Mouse (Mus musculus) splenic B cell, adult 2 months (primary cell): ENCODE measurements around the gene Ddx19b.
"Not testable (repeated sequence)": the region's sequence is repeated elsewhere in the genome, so short reads cannot be mapped to it uniquely, and the experiment has no call there.

Experiments
- DNase-seq: peaks from one replicate; pipeline ENCODE4 v3.0.0-alpha.2; 2011; ENCODE audit warnings: low read depth, low spot score
- H3K27me3 ChIP-seq: 2 replicates; pipeline ENCODE4 v1.6.1; 2012; ENCODE audit warnings: mild to moderate bottlenecking, low read length, moderate library complexity, mixed read lengths; ENCODE audit not compliant: control insufficient read depth, poor library complexity, insufficient read depth, severe bottlenecking
- H3K36me3 ChIP-seq: 2 replicates; pipeline ENCODE4 v1.6.1; 2012; ENCODE audit warnings: mild to moderate bottlenecking, low read length, moderate library complexity, mixed read lengths; ENCODE audit not compliant: control insufficient read depth, poor library complexity, insufficient read depth, severe bottlenecking

Gene Ddx19b

DNA sequence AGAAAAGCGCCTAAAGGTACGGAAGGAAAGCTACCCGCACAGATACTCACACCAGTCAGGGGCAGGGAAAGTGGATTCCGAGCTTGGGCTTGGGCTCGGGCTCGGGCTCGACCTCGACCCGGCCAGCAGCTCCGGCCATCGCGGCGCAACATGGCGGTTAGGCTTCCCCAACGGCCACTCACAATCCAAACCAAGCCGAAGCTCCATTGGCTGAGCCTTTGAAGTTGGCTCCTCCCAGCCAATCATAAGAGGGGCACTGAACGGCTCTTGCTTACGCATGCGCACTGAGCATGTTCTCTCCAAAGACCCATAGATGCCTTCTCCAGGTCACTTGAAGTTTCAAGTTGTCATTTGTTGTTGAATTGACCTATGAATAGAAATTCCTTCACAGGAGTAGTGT lies at the start of gene Ddx19b:
Gene Ddx19b, minus strand, starts transcription at position 180 of the 400 bp plus-strand sequence.
- H3K27me3 ChIP-seq, result no peaks in the 10 kb centered on the region
- DNase-seq, result no peak
- H3K36me3 ChIP-seq, result no peaks in the 10 kb centered on the region

DNA sequence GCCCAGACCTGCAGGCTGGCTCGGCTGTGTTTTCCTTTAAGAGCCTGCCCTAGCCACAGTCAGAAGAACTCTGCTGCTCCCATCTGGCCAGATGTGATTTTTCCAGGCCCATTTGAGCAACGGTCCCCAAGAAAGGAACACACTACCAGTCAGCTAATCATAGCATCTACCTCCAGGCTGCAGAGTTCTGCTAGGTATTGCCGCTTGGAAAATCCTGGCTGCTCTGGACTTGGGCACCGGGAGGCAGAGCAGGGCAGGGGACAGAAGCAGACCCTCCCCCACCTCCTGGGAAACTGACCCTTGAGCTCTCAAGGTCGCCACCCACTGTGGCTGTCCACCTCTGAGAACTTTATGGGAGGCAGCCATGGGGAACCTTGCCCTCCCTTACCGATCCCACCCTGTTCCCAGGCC lies 48.3 kb upstream of the Ddx19b start:
- Histone ChIP-seq H3K36me3 (no peaks in the 10 kb centered on the region), H3K27me3 (no peaks in the 10 kb centered on the region)
- no peak for DNase-seq

DNA sequence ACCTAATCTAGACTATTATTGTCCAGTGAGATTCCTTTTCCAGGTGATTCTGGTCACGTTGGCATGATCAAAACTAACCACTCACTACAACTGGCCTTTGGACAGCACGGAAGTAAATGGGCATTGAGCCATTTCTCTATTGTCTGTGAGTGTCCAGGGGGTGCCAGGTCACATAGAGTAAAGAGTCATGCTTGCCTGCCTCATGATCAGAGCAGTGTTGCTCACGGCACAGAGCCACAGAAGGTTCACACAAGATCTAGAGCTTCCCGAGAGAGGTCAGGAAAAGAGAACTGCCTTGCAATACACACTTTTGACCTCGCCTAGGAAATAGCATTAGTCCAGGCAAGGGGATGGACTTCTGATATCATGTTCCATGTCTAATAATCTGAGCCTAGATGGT lies 47.9 kb upstream of the Ddx19b start:
- Histone ChIP-seq H3K36me3 (no peaks in the 10 kb centered on the region), H3K27me3 (no peaks in the 10 kb centered on the region)
- DNase-seq, result no peak

DNA sequence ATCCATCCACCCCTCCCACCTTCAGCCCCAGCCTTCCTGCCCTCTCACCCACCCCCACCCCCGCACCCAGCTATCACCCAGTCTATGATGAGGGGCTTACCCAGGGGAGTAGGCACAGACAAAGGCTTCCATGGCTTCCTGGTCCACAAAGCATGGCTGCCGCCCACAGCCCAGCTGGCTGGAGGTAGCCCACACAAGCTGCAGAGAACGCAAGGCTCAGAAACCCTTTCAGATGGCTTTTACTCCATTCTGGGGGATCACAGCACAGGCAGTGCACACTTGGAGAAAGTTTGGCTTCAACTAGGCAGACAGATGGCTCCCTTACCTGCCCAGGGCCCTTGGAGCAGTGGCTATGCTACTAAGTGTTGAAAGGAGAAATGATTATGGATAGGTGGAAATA lies 44.4 kb upstream of the Ddx19b start:
- Histone ChIP-seq H3K27me3 (no peaks in the 10 kb centered on the region), H3K36me3 (no peaks in the 10 kb centered on the region)
- no peak for DNase-seq

DNA sequence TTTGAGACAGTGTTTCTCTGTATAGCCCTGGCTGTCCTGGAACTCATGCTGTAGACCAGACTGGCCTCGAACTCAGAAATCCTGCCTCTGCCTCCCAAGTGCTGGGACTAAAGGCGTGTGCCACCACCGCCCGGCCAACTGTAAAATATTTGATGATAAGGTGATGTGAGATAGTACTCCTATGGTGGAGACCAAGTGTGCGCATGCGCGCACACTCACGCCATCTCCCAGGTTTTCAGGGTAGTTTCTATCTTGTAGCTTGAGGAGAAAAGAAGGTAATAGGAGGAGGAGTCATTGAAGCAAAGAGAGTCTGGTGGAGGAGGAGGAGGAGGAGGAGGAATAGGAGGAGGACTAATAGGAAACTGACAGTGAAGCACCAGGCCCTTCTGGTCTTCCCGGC lies 37.1 kb upstream of the Ddx19b start:
- not testable (repeated sequence) for H3K36me3 ChIP-seq, DNase-seq, H3K27me3 ChIP-seq

DNA sequence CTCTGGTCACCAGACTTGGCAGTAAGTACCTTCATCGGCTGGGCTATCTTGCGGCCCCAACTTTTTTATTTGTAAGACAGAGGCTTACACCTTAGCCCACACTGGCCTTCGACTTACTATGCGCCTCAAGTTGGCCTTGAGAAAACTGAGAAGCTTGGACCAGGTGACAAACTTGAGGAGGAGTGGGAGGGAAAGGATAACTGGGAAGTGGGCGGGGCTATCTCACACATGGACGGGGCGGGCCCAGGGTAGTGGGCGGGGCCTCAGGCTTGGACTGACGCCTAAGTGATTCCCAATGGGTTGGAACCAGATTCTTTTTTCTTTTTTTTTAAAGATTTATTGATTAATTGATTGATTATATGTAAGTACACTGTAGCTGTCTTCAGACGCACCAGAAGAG lies 35.9 kb upstream of the Ddx19b start:
- DNase-seq, result no peak
- no peaks in the 10 kb centered on the region for H3K27me3 ChIP-seq
- no peaks in the 10 kb centered on the region; the same call in 1 of the 2 replicates for H3K36me3 ChIP-seq

DNA sequence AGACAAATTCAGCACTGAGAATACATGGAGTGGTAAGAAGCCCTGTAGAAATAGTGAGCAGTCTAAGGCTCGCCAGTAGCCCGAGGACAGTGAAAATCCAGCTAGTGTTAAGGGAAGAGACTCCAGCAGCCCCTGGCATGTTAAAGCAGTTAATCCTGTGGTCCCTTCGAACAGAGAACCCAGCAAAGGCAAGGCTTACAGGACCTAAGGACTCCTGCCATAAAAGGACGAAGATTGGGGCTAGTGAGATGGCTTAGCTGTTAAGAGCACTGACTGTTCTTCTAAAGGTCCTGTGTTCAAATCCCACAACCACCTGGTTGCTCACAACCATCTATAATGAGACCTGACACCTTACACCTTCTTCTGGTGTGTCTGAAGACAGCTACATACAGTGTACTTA lies 34.8 kb upstream of the Ddx19b start:
- Histone ChIP-seq H3K36me3 (no peaks in the 10 kb centered on the region; the same call in 1 of the 2 replicates), H3K27me3 (no peaks in the 10 kb centered on the region)
- no peak for DNase-seq

DNA sequence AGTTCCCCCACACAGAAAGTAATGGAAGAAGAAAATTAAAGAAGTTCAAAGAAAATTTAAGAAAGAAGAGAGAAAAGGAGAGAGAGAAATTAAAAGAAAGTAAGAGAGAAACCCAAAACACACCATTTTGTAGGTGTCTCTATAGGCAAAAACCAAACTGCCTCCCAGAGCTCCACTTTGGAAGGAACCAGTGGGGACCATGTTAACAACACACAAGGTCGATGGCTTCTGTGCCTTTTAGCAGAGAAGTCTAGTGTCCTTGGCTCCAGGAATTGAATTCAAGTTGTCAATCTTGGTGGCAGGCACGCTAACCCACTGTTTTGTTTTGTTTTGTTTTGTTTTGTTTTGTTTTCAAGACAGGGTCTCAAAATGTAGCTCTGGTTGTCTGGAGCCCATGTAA lies 31.3 kb upstream of the Ddx19b start:
- DNase-seq, result no peak
- no peaks in the 10 kb centered on the region for H3K36me3 ChIP-seq
- H3K27me3 ChIP-seq, result no peaks in the 10 kb centered on the region

DNA sequence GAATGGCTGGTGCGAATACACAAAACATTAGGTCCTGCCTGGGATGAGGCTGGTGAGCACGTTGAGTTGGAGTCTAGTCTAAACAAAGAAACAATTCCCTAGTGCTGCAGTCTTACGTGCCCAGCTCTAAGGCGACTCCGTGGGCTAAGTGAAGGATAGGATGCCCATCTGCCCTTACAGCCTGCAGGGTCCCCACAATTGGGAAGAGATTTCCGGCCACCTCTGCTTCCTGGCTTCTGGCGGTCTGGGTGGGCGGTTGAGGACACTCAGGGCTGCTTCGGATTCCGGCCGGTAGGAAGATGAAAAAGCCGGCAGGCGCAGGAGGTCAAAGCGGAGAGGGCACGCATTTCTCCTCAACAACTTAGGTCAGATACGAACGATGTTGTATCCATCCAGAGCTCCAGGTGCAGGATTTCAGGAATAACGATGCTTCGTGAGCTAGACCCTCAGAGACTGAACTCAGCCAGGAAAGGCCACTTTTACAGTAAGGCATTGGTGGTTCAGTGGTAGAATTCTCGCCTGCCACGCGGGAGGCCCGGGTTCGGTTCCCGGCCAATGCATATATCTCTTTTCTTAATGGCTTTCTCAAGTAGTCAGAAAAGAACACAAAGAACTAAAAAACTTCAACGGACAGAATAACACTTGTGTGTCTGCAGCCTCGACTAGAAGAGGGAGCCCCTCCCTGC lies 30.7 kb upstream of the Ddx19b start:
- peak; percentile 89 for DNase-seq
- H3K36me3 ChIP-seq, result no peaks in the 10 kb centered on the region
- H3K27me3 ChIP-seq, result no peaks in the 10 kb centered on the region

DNA sequence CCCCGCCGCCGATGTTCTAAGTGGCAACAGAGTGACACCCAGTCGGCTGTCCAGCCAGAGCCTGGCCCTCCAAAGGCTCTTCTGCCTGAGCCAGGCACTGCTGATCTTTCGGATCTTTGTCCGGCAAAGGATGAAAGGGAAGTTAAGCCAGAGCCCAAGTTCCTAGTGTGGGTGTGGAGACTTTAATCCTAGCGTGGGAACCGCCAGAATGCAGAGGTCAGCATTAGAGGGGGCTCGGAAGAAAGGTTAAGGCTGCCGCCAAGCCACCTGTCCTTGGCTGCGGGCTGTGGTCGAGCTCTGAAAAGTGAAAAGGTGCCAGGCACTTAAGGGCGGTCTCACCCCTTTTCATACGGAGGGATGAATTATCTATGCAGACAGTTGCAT lies 30.1 kb upstream of the Ddx19b start:
- DNase-seq, result no peak
- Histone ChIP-seq H3K36me3 (no peaks in the 10 kb centered on the region), H3K27me3 (no peaks in the 10 kb centered on the region)

DNA sequence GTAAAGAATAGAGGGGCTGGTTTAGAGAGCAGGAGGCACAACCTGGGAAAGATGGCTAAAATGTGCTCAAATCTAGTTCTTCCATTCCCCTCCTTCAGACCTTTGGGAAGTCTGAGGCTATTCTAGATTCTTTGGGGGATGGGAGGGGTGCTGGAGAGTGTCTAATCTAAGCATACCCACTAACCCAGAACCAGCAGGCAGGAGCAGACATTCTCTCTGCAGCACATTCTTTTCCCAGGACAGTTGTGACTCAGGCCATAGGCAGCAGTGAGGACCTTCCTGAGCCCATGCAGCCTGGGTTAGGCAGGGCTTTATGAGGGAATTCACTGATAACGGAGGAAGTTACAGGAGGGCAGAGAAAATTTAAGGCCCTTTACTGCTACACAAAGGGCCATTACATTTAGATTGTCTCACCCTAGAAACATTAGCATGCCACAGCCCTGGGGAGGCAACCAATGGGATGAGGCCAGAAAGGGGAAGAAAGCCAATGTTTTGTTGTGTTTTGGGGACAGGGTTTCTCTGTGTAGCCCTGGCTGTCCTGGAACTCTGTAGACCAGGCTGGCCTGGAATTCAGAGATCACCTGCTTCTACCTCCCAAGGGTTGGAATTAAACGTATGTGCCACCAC lies 27.5 kb upstream of the Ddx19b start:
- Histone ChIP-seq H3K27me3 (no peaks in the 10 kb centered on the region), H3K36me3 (no peaks in the 10 kb centered on the region; the same call in 1 of the 2 replicates)
- no peak for DNase-seq

DNA sequence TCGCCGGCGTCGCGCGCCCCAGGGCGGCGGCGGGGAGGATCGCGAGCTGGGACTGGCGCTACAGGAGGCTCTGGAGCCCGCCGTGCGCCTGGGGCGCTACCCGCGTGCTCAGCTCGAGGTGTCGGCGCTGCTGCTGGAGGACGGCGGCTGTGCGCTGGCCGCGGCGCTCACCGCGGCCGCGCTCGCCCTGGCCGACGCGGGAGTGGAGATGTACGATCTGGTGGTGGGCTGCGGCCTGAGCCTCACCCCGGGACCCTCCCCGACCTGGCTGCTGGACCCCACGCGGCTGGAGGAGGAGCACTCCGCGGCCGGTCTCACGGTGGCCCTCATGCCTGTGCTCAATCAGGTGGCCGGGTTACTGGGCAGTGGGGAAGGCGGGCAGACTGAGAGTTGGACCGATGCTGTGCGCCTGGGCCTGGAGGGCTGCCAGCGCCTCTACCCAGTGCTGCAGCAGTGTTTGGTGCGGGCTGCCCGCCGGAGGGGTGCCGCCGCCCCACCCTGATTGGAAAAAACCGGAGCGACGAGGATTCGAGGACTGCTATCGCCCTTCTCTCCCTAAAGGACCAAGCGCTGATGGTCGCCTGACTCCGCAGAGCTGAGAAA lies 25.2 kb upstream of the Ddx19b start:
- no peak for DNase-seq
- H3K27me3 ChIP-seq, result no peaks in the 10 kb centered on the region
- no peaks in the 10 kb centered on the region; the same call in 1 of the 2 replicates for H3K36me3 ChIP-seq

DNA sequence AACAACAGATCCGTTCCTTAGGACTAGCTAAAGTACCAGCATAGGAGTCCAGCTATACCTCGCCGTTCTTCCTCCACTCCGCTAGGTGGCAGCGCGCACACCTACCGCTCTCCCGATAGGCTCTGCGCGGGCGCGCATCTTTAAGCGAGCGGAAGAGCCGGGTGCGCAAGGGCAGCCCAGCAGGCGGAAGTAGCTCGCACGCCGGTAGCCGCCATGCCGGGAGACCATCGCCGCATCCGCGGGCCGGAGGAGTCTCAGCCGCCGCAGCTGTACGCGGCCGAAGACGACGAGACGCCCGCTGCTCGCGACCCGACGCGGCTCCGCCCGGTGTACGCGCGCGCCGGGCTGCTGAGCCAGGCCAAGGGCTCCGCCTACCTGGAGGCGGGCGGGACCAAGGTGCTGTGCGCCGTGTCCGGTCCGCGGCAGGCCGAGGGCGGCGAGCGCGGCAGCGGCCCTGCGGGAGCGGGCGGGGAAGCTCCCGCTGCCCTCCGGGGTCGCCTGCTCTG lies 24.7 kb upstream of the Ddx19b start, which contains the start of gene Exosc6:
Gene Exosc6, plus strand, starts transcription at position 182 of the 506 bp plus-strand sequence.
- Histone ChIP-seq H3K36me3 (no peaks in the 10 kb centered on the region; the same call in 1 of the 2 replicates), H3K27me3 (no peaks in the 10 kb centered on the region)
- peak; percentile 96 for DNase-seq

DNA sequence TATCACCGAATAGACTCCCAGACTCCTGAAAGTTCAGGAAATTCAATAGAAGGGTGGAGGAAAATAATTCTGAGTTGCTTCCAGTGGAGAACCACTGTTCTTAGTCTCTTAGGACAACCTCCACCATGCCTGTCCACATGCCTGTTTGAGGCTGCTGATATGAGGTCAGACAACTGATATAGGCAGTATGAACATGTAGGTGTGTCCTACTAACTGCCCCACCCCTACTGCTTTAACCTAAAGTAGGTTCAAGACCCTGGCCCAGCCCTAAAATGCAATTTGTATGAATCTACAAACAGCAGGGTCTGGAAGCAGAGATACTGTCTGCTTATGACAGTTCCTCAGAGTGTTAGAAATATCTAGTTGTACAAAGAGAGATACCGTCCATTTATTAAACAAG lies 24.1 kb upstream of the Ddx19b start:
- H3K27me3 ChIP-seq, result no peaks in the 10 kb centered on the region
- no peak for DNase-seq
- no peaks in the 10 kb centered on the region; the same call in 1 of the 2 replicates for H3K36me3 ChIP-seq

DNA sequence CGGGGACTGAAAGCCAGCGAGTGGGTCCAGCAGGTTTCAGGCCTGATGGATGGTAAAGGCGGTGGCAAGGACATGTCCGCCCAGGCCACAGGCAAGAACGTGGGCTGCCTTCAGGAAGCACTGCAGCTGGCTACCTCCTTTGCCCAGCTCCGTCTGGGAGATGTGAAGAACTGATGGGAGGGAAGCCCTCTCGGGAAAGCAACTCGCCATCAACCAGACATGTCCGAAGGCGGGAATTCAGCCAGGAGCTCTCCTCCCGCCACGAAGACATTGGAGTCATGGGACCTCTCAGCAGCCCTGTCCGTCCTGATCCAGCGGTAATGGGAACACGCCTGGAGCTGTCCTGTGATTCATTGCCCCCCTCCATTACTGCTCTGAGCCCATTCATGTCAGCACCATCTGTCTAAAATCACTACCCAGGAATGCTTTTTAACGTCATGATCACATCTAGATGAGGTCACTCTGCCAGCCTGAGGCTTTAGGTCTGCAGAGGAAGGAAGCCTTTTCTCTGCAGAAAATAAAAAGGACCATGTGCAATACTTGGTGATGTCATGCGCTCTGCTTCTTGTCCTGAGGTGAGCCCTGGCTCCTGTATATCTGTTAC lies 23.6 kb upstream of the Ddx19b start:
- DNase-seq, result no peak
- H3K27me3 ChIP-seq, result no peaks in the 10 kb centered on the region
- peaks cover 3% of the 10 kb centered on the region; the same call in 1 of the 2 replicates for H3K36me3 ChIP-seq
